Mouse (Mus musculus) small intestine, adult 2 months (tissue): ENCODE results near the gene Slc2a8. TPM values are rescaled to one million over a fixed set of nuclear protein-coding genes. Genes with fewer than 3 reads are reported as not detected.
"Not testable (repeated sequence)": the region's sequence is repeated elsewhere in the genome, so short reads cannot be mapped to it uniquely, and the experiment has no call there.

ENCODE experiments used
- H3K27ac ChIP-seq: fragments of 200-500 bp; 2 replicates; pipeline ENCODE4 v1.5.1; 2012; ENCODE audit warnings: low read depth, low read length, control low read depth, inconsistent platforms; ENCODE audit not compliant: insufficient read depth
- H3K27me3 ChIP-seq: fragments of 200-500 bp; 2 replicates; pipeline ENCODE4 v1.6.1; 2012; ENCODE audit warnings: mild to moderate bottlenecking, moderate library complexity, low read length, inconsistent platforms; ENCODE audit not compliant: control insufficient read depth, insufficient read depth
- H3K36me3 ChIP-seq: fragments of 200-500 bp; 2 replicates; pipeline ENCODE4 v1.6.1; 2012; ENCODE audit warnings: mild to moderate bottlenecking, low read length, control low read depth, inconsistent platforms; ENCODE audit not compliant: control insufficient read depth, insufficient read depth
- H3K4me1 ChIP-seq: fragments of 200-500 bp; 2 replicates; pipeline ENCODE4 v1.6.1; 2012; ENCODE audit warnings: low read length, inconsistent platforms, mixed read lengths; ENCODE audit not compliant: control insufficient read depth, insufficient read depth, insufficient read length
- H3K4me3 ChIP-seq: fragments of 200-500 bp; 2 replicates; pipeline ENCODE4 v1.5.1; 2012; ENCODE audit warnings: low read depth, mild to moderate bottlenecking, control low read depth, inconsistent platforms, low read length, moderate library complexity
- CTCF ChIP-seq: fragments of 200-500 bp; IDR thresholded peaks from 2 replicates; pipeline ENCODE4 v1.5.1; 2012; ENCODE audit warnings: low read depth, mild to moderate bottlenecking, control low read depth, inconsistent platforms, low read length, moderate library complexity, mixed read lengths; ENCODE audit not compliant: insufficient replicate concordance, insufficient read length; ENCODE audit errors: extremely low read depth
- POLR2A ChIP-seq: fragments of 200-500 bp; IDR thresholded peaks from 2 replicates; pipeline ENCODE4 v1.6.1; 2012; ENCODE audit warnings: low read depth, mild to moderate bottlenecking, control low read depth, inconsistent platforms, low read length, moderate library complexity
- WGBS: fragments of 180-500 bp; shearing (Covaris S2); methylation state at CpG from one replicate; pipeline ENCODE4 v1.1.7; 2018; 5-methylcytosine and 5-hydroxymethylcytosine counted together
- polyA plus RNA-seq: library from polyadenylated mRNA; depleted of rRNA; stranded (reverse); fragments of >200 nt; gene quantifications from 2 replicates; pipeline ENCODE4 v1.2.3, GENCODE M21; 2012; rRNA removed

Slc2a8 gene
- polyA plus RNA-seq = 16.6 and 46.7 TPM in 2 replicates

GRCm38 (mm10) chr2:32981725-32982271 lies at the start of gene Slc2a8:
Slc2a8 (minus strand) TSS chr2:32982083.
- no peaks in the 10 kb centered on the region for H3K36me3 ChIP-seq
- WGBS = under 1% methylated on average over 49 of the region's 50 CpGs
- no peak for TF ChIP-seq CTCF
- peak; percentile 51 for TF ChIP-seq POLR2A
- H3K4me1 ChIP-seq = peaks cover 5% of the 10 kb centered on the region
- H3K27ac ChIP-seq = no peak within 1 kb of the TSS
- H3K4me3 ChIP-seq = peak within 1 kb of the TSS; percentile 72
- no peaks in the 10 kb centered on the region for H3K27me3 ChIP-seq

GRCm38 (mm10) chr2:33025040-33025439 lies 43.2 kb upstream of the Slc2a8 start:
- H3K4me3 ChIP-seq = no peak overlapping the region
- WGBS = 48% methylated on average over 4 of the region's 4 CpGs
- no peak overlapping the region for H3K27ac ChIP-seq
- no peaks in the 10 kb centered on the region for H3K36me3 ChIP-seq
- TF ChIP-seq POLR2A (no peak), CTCF (no peak)
- no peaks in the 10 kb centered on the region for H3K4me1 ChIP-seq
- no peaks in the 10 kb centered on the region for H3K27me3 ChIP-seq

- WGBS = 73% methylated on average over 10 of the region's 10 CpGs
Measured at GRCm38 (mm10) chr2:33024564-33024963, 42.7 kb upstream of the Slc2a8 start.

GRCm38 (mm10) chr2:33022846-33023245 lies 41.0 kb upstream of the Slc2a8 start:
- WGBS = 73% methylated on average over 6 of the region's 6 CpGs
- TF ChIP-seq CTCF = no peak
- no peak for TF ChIP-seq POLR2A
- Histone ChIP-seq H3K4me1 (no peaks in the 10 kb centered on the region), H3K27ac (no peak overlapping the region), H3K36me3 (no peaks in the 10 kb centered on the region), H3K4me3 (no peak overlapping the region), H3K27me3 (no peaks in the 10 kb centered on the region)

More at GRCm38 (mm10) chr2:33024564-33024963, 42.7 kb upstream of the Slc2a8 start:
- Histone ChIP-seq H3K27ac (no peak overlapping the region), H3K27me3 (no peaks in the 10 kb centered on the region), H3K4me1 (no peaks in the 10 kb centered on the region), H3K4me3 (no peak overlapping the region), H3K36me3 (no peaks in the 10 kb centered on the region)
- TF ChIP-seq CTCF (no peak), POLR2A (no peak)

- H3K4me1 ChIP-seq = no peaks in the 10 kb centered on the region
- H3K36me3 ChIP-seq = no peaks in the 10 kb centered on the region
- no peak overlapping the region for H3K4me3 ChIP-seq
- no peak for TF ChIP-seq CTCF
- no peak for TF ChIP-seq POLR2A
- WGBS = 8% methylated on average over 6 of the region's 6 CpGs
- no peak overlapping the region for H3K27ac ChIP-seq
- no peaks in the 10 kb centered on the region for H3K27me3 ChIP-seq
Measured at GRCm38 (mm10) chr2:33018026-33018425, 36.1 kb upstream of the Slc2a8 start.

- TF ChIP-seq CTCF = no peak
- no peak for TF ChIP-seq POLR2A
- Histone ChIP-seq H3K27ac (no peak overlapping the region), H3K27me3 (no peaks in the 10 kb centered on the region), H3K36me3 (no peaks in the 10 kb centered on the region), H3K4me1 (no peaks in the 10 kb centered on the region), H3K4me3 (no peak overlapping the region)
- WGBS = 56% methylated on average over 2 of the region's 2 CpGs
Measured at GRCm38 (mm10) chr2:33017191-33017590, 35.3 kb upstream of the Slc2a8 start.

- no peak for TF ChIP-seq POLR2A
- TF ChIP-seq CTCF = no peak
- 85% methylated on average over 5 of the region's 5 CpGs for WGBS
Measured at GRCm38 (mm10) chr2:33014877-33015276, 33.0 kb upstream of the Slc2a8 start.

GRCm38 (mm10) chr2:33009055-33009454 lies 27.2 kb upstream of the Slc2a8 start:
- H3K27ac ChIP-seq, H3K4me3 ChIP-seq, H3K36me3 ChIP-seq, H3K27me3 ChIP-seq, H3K4me1 ChIP-seq: not testable (repeated sequence)
- 84% methylated on average over 4 of the region's 4 CpGs for WGBS

More at GRCm38 (mm10) chr2:33014877-33015276, 33.0 kb upstream of the Slc2a8 start:
- no peaks in the 10 kb centered on the region; the same call in 1 of the 2 replicates for H3K27me3 ChIP-seq
- H3K4me1 ChIP-seq = no peaks in the 10 kb centered on the region
- no peak overlapping the region for H3K4me3 ChIP-seq
- H3K27ac ChIP-seq = no peak overlapping the region
- no peaks in the 10 kb centered on the region for H3K36me3 ChIP-seq
